Mouse (Mus musculus) neutrophil, adult 5-6 weeks (primary cell): ENCODE results near the gene Sult6b2. TPM values are rescaled to one million over a fixed set of nuclear protein-coding genes. Genes with fewer than 3 reads are reported as not detected.
A peak's percentile ranks its signal among the peaks of the same experiment; 100 is the strongest.

ENCODE experiments used
- ATAC-seq: fragments of 151-379, 151-347 bp; 2 replicates; pipeline ENCODE4 v1.8.0; 2017; ENCODE audit warnings: mild to moderate bottlenecking, moderate TSS enrichment; ENCODE audit not compliant: insufficient number of reproducible peaks, poor library complexity, low FRiP score, severe bottlenecking; ENCODE audit errors: extremely low read depth
- total RNA-seq: library from RNA; stranded (forward); fragments of 200-1000 nt; gene quantifications from 2 replicates; pipeline ENCODE4 v1.2.3, GENCODE M21; 2017

The Sult6b2 gene
- total RNA-seq, 1 experiment from 2014 or later = not detected

DNA sequence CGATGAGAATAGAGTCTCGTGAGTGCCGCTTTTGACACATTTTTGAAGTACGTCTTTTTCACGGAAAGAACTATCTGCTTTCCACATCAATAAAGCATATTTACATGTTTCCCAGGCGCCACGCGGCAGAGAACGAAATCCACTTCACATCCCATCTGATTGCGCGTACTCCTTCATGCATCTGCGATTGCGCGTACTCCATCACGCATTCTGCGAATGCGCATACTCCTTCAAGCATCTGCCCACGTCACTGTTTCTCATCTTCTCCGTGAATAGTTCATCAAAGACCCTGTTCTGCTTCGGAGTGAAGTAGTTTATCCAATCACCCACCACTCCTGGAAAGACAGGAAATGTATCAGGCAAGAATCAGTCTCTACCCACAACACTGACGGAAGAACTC, 18.2 kb downstream of the Sult6b2 start:
- ATAC-seq = no peak

DNA sequence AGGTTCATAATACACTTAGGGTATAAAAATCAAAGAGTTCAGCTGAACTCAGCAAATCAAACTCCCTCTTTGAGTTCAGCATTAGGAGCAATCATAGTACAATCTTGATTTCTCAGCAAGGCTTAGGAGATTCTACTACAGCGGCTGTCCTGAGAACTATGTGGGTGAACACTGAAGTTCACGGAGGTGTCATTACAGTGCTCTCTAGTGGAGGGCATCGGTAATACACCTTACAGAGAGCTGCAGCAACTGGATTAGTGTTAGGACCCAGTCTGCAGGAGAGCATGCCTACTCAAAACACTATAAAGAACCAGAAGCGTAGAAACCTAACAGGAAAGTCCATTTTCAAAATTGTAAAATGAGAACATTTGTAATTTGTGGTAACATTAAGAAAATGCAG, 19.0 kb downstream of the Sult6b2 start:
- ATAC-seq = peak; percentile 87

- ATAC-seq = no peak
Observed at GRCm38 (mm10) chr6:142781286-142781685, 23.0 kb downstream of the Sult6b2 start.

DNA sequence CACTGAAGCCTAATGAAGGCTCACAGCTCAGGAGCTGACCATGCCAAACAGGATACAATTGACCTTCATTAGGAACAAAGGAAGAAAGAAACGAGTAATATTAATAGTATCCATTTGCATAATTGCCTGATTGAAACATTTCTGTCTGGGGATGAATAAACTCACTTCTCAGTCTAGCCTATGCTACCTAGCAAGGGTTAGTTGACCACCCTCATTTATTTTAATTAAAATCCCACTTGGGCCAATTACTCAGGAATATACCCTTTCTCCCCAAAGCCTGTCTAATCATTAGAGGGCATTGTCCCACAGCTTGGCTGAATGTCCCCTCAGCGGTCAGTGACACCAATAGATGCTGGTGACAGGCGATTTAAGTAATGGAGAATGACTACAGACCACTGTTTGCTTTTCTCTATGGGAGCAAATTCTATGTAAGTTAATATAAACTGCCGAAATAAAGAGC, 23.7 kb downstream of the Sult6b2 start:
- no peak for ATAC-seq

DNA sequence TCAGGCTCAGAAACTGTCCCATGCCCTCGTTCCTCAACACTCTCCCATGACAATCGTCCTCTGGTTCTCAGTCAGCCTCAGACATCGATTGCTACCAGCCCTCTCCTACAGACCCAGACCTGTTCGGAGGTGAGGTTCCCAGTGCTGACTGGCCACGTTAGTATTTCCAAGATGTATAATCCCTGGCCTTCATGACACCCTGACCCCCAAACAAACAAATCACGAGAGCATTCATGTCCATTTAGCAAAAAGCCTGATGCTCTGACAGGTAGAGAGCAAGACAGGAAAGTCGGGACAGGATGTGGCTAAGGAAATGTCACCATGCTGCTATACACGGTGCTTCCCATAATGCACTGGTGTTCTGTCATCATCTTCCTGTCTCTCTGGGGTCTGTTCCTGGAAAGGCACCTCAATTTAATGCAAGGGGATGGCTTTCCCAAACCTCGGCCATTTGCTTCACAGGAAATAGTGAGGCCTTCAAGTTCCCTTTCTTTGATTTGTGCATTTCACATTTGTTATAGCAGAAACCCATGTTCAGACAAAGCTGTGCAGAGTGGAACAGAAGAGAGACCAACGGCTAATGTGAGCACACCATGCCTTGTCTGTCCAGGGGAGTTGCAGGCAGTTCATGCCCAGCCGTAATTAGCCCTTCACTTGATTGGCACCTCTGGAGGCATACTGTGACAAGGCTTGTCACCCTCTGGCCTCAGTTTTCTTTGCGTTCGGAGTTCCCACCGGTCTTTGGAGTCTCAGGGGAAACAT, 24.3 kb downstream of the Sult6b2 start:
- 0 out of 2 replicates have a peak, but pooled peaks have one; percentile 30 for ATAC-seq

GRCm38 (mm10) chr6:142779045-142779811, 25.1 kb downstream of the Sult6b2 start:
- ATAC-seq = peak; percentile 48; the same call in 1 of the 2 replicates

- ATAC-seq = no peak
Observed at GRCm38 (mm10) chr6:142776935-142777334, 27.4 kb downstream of the Sult6b2 start.

GRCm38 (mm10) chr6:142773566-142773965, 30.7 kb downstream of the Sult6b2 start:
- ATAC-seq = no peak

DNA sequence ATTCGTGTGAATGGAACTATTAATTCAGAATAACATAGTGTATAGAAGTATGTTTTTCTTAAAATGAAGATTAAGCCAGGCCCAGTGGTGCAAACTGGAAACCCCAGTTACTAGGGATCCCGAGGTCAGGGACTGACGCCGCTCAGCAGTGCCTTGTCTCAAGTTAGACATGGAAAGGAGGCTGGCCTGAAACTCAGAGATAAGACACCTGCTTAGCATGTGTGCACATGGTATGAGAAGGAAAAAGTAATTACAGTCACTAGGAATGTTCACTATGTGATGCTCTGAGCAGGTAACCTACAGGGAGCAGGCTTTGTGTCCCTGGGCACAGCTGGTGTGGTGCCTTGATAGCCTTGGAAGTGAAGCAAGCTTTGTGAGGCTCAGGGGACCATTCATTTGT, 32.7 kb downstream of the Sult6b2 start:
- ATAC-seq = no peak

DNA sequence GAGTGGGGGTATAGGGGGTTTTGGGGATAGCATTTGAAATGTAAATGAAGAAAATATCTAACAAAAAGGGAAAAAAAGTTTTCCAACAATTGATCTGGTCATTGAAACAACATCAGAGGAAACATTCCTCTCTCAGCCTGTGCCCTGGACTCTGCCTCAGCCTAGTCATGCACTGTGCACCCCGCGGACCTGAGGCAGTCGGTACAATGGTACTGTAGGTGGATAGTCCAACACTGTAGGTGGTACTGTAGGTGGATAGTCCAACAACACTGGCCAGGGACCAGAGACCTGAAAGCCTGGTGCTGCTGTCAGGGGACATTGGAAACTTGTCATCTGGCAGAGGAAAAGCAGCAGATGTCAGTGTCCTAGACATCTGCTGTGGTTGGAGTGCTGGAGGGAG, 34.4 kb downstream of the Sult6b2 start:
- no peak for ATAC-seq

DNA sequence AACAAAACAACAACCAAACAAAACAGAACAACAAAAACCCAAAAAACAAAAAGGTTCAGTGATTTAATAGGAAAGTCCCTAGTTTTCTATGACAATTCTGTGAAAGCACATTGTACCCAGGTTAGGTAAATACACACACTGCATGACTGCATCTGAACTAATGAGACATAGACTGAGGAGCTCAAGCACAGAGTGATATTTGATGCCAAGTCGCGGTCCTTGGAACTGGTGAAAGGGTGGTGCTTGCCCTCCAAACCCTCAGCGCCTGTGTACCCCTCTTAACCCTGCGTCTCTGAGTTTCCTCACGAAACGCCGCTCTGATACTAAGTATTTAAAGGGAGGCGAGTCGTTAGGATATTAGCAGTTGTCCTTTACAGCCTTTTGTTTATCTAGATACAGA, 37.0 kb downstream of the Sult6b2 start:
- no peak for ATAC-seq

DNA sequence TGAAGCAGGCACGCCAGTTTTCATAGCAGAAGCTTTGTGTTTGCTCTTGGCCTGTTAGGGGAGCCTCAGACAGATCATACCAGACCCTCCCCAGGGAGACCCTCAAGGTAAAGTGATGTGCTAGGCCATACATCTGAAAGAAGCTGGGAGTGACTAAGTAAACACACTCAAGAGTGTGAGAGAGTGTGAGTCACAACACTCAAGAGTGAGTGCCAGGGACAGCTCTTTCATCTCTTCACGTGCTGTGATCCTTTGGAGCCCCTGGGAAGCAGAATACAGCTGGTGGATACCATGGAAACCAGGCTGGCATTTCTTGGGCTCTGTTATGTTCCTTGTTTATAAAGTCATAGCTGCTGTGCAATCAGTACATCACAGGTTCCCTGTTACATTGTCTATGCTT, 39.4 kb downstream of the Sult6b2 start:
- ATAC-seq = no peak

DNA sequence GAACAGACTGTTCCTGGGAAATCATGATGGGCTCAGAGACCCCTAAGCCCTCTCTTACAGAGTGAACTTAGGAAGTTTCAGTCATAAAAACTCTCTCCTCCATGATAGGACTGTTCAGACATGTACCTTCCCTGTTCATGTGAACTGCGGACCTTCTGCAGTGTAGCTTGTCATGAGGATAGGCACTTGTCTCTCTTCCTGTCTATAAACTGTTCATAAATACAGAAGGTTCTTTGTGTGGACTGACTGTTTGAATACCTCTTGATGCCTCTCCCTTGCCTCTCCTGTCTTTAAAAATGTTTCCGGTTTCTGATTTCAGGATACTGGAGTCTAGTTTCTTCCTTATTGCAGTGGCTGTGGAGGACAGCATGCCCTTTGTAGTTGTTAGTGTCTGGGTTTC, 44.7 kb downstream of the Sult6b2 start:
- ATAC-seq = no peak

DNA sequence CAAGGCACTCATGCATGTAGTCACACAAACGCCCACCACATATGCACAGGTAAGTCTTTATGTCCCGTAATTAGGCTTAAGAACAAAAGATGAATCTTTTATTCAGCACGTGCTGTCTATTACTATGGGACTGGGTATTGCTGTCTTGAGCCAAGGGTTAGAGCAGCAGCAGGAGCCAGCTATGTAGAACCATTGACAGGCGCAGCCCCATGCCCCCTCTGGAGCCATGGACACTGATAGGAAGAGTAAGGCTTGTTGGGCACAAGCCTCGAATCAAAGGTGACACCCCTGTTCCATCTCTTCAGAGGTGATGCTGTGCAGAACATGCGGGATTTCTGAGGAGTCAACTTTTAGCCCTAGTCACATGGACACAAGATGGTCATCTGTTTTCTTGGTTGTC, 45.7 kb downstream of the Sult6b2 start:
- ATAC-seq = no peak

DNA sequence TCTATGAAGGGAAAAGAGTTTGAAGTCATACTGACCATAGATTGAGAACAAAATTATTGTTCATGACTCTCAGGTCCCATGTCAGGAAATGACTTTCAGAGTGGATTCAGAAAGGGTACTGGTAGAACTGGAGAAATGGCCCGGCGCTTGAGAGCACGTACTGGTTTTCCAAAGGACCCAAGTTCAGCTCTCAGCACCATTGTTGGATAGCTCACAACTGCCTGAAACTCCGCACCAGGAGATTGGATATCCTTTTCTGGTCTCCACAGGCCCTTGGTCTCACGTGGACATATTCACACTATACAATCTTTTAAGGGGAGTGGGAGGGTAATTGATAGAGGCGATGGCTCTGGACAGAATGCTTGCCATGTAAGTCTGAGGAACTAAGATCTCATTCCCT, 46.3 kb downstream of the Sult6b2 start:
- ATAC-seq = no peak

- 0 out of 2 replicates have a peak, but pooled peaks have one; percentile 21 for ATAC-seq
Observed at GRCm38 (mm10) chr6:142757334-142757965, 46.9 kb downstream of the Sult6b2 start.

DNA sequence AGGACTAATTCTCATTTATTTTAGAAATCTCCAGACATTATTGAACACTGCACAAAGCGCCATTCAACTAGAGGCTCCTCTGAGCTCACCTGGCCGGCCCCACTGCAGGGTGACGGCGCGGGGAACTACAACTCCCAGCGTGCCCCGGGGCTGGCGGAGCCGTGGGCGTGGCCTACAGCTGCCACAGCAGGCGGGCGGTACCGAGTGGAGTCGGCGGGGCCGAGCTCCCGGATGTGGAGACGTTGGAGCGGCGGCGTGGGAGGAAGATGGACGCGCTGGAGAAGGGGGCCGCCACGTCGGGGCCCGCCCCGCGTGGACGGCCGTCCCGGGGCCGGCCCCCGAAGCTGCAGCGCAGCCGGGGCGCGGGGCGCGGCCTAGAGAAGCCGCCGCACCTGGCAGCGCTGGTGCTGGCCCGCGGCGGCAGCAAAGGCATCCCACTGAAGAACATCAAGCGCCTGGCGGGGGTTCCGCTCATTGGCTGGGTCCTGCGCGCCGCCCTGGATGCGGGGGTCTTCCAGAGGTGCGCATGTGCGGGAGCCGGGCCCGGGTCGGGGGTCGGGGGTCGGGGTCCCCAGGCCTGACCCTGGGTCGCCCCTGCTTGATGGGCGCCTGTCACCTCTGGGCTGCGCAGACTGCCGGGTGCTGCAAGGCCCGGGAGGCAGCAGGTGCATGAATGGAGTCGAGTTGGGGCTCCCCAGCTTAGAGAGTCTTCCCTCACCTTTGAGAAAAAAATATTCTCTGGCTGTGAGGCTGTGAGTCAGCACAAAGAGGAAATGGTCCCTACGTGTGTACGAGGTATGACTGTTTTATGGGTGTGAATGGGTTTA, 47.6 kb downstream of the Sult6b2 start, which contains the start of gene Cmas:
Gene Cmas, plus strand, starts transcription at position 180 of the 827 bp plus-strand sequence.
- peak; percentile 92 for ATAC-seq

GRCm38 (mm10) chr6:142752331-142753246, 51.7 kb downstream of the Sult6b2 start:
- ATAC-seq = no peak
